Mouse (Mus musculus): ENCODE measurements around the gene Mefv. TPM values are rescaled to one million over a fixed set of nuclear protein-coding genes. Genes with fewer than 3 reads are reported as not detected.

The Mefv gene
- not detected for polyA plus RNA-seq (2017; shearing (Covaris generic))

GRCm38 (mm10) chr16:3717980-3718379 is at the start of gene Mefv:
Gene Mefv, minus strand, starts transcription at chr16:3718097.

GRCm38 (mm10) chr16:3743503-3744185 is 25.7 kb upstream of the Mefv start, which contains the start of gene Zfp263:
Gene Zfp263, plus strand, starts transcription at chr16:3744093.

Other genes starting within 250 kb of the Mefv start
- 0.04 TPM for gene Olfr161, start 127.1 kb downstream of the Mefv start, polyA plus RNA-seq (2017; shearing (Covaris generic))
- gene Zfp263, start 26.0 kb upstream of the Mefv start, polyA plus RNA-seq (2017; shearing (Covaris generic)), result 89.8 TPM
- not detected for gene Olfr15, start 112.8 kb upstream of the Mefv start, polyA plus RNA-seq (2017; shearing (Covaris generic))
- 1.5 TPM for gene Zfp174, start 129.2 kb upstream of the Mefv start, polyA plus RNA-seq (2017; shearing (Covaris generic))
- gene Naa60, start 154.3 kb upstream of the Mefv start, polyA plus RNA-seq (2017; shearing (Covaris generic)), result 151 TPM
- 15.8 TPM for gene Zfp597, start 166.5 kb upstream of the Mefv start, polyA plus RNA-seq (2017; shearing (Covaris generic))
- gene Gm20695, start 166.6 kb upstream of the Mefv start, polyA plus RNA-seq (2017; shearing (Covaris generic)), result 2.4 TPM
- gene 1700037C18Rik, start 190.6 kb upstream of the Mefv start, polyA plus RNA-seq (2017; shearing (Covaris generic)), result 12.4 TPM
- gene Cluap1, start 190.7 kb upstream of the Mefv start, polyA plus RNA-seq (2017; shearing (Covaris generic)), result 47.0 TPM

Data from CD4-positive, CD25-positive, alpha-beta regulatory T cell, adult 9 weeks (primary cell).